Mouse (Mus musculus): ENCODE measurements around the gene Rps6kb2. TPM values are rescaled to one million over a fixed set of nuclear protein-coding genes. Genes with fewer than 3 reads are reported as not detected.
A peak's percentile ranks its signal among the peaks of the same experiment; 100 is the strongest.

Rps6kb2 gene
- 10 to 100 TPM; 31.6 to 39.9 TPM for total RNA-seq (2021)
- long read RNA-seq, full-length matches to known transcripts: 18 of 41 reads
- long read RNA-seq, partial matches to known transcripts: 14 of 41 reads
- long read RNA-seq, other reads (novel, unspliced or antisense): 9 of 41 reads

- peak; percentile 97 for DNase-seq (ENCODE audit: low spot score in 2 of 2)
These were observed at the start of gene Rps6kb2 for GRCm38 (mm10) chr19:4162646-4163542. TSS of gene Rps6kb2 (minus strand) at chr19:4163354.

- DNase-seq (ENCODE audit: low spot score in 2 of 2): no peak
These were observed 48.9 kb upstream of the Rps6kb2 start for GRCm38 (mm10) chr19:4211891-4212588.

GRCm38 (mm10) chr19:4208563-4208962 lies 45.4 kb upstream of the Rps6kb2 start:
- no peak for DNase-seq (ENCODE audit: low spot score in 2 of 2)

- DNase-seq (ENCODE audit: low spot score in 2 of 2): peak; percentile 67 to 75
These were observed 43.8 kb upstream of the Rps6kb2 start for GRCm38 (mm10) chr19:4206971-4207370.

- no peak for DNase-seq (ENCODE audit: low spot score in 2 of 2)
These were observed 41.7 kb upstream of the Rps6kb2 start for GRCm38 (mm10) chr19:4204889-4205288.

- no peak for DNase-seq (ENCODE audit: low spot score in 2 of 2)
These were observed 40.6 kb upstream of the Rps6kb2 start for GRCm38 (mm10) chr19:4203604-4204326.

- DNase-seq (ENCODE audit: low spot score in 2 of 2): no peak
These were observed 40.0 kb upstream of the Rps6kb2 start for GRCm38 (mm10) chr19:4203148-4203547.

- DNase-seq (ENCODE audit: low spot score in 2 of 2): no peak
These were observed 39.0 kb upstream of the Rps6kb2 start for GRCm38 (mm10) chr19:4202149-4202548.

- DNase-seq (ENCODE audit: low spot score in 2 of 2): peak; percentile 91 to 94
These were observed 38.2 kb upstream of the Rps6kb2 start, which contains the start of gene Rad9a for GRCm38 (mm10) chr19:4201291-4201909. TSS of gene Rad9a (minus strand) at chr19:4201662.

GRCm38 (mm10) chr19:4197180-4197579 lies 34.0 kb upstream of the Rps6kb2 start:
- no peak for DNase-seq (ENCODE audit: low spot score in 2 of 2)

- DNase-seq (ENCODE audit: low spot score in 2 of 2): peak in 1 of 2 experiments; percentile 31
These were observed 33.4 kb upstream of the Rps6kb2 start for GRCm38 (mm10) chr19:4196548-4196947.

- DNase-seq (ENCODE audit: low spot score in 2 of 2): no peak
These were observed 32.9 kb upstream of the Rps6kb2 start for GRCm38 (mm10) chr19:4196048-4196447.

GRCm38 (mm10) chr19:4194776-4195650 lies 31.9 kb upstream of the Rps6kb2 start:
- DNase-seq (ENCODE audit: low spot score in 2 of 2): peak in 1 of 2 experiments; percentile 48

- peak in 1 of 2 experiments; percentile 18 for DNase-seq (ENCODE audit: low spot score in 2 of 2)
These were observed 31.0 kb upstream of the Rps6kb2 start for GRCm38 (mm10) chr19:4194021-4194724.

- no peak for DNase-seq (ENCODE audit: low spot score in 2 of 2)
These were observed 30.0 kb upstream of the Rps6kb2 start for GRCm38 (mm10) chr19:4193129-4193528.

- peak in 1 of 2 experiments; percentile 42 for DNase-seq (ENCODE audit: low spot score in 2 of 2)
These were observed 29.3 kb upstream of the Rps6kb2 start for GRCm38 (mm10) chr19:4192251-4192985.

- peak; percentile 96 to 97 for DNase-seq (ENCODE audit: low spot score in 2 of 2)
These were observed 28.5 kb upstream of the Rps6kb2 start, which contains the start of gene Ppp1ca for GRCm38 (mm10) chr19:4191528-4192250. TSS of gene Ppp1ca (plus strand) at chr19:4192065.

All from layer of hippocampus, postnatal 10 days (tissue).